In genomic region chr8:120270449-120270848, GRCm38 (mm10) we compare ENCODE assay signal across 9 mouse cellular contexts. TPM values are rescaled to one million over a fixed set of nuclear protein-coding genes. Genes with fewer than 3 reads are reported as not detected.
DNase-seq lines count a peak whose midpoint lies in the region; ATAC-seq and TF ChIP-seq lines count a peak whose summit lies in the region.
"Had no signal": no experiment of that assay in that cellular context is flagged by ENCODE, and none has a peak within 500 bp of the region (broad histone marks: within the 10 kb centered on the region; RNA-seq: fewer than 3 reads in every experiment).

No protein-coding gene starts in this region.

- peaks cover 38% of the 10 kb centered on the region for H3K27me3 ChIP-seq in midbrain, embryonic 10.5 days (ENCODE audit: low read depth, poor library complexity, severe bottlenecking)
- no peaks in the 10 kb centered on the region; the same call in none of the 2 replicates for H3K27me3 ChIP-seq in midbrain, embryonic 11.5 days (ENCODE audit: control insufficient read depth, insufficient read depth, low read length)
- peaks cover 23% of the 10 kb centered on the region; the same call in 1 of the 2 replicates for H3K27me3 ChIP-seq in forebrain, embryonic 12.5 days
- no peaks in the 10 kb centered on the region for H3K27me3 ChIP-seq in hindbrain, embryonic 15.5 days
- H3K27me3 ChIP-seq in thymus, adult 2 months (ENCODE audit: control insufficient read depth, insufficient read depth, low read length): no peaks in the 10 kb centered on the region

- TF ChIP-seq CTCF in thymus, adult 2 months (IDR thresholded peaks at IDR 0.05; ENCODE audit: borderline replicate concordance, control insufficient read depth, extremely low read depth, insufficient read depth, low read length, poor library complexity): no peak

- peak overlapping the region; percentile 59 for H3K27ac ChIP-seq in midbrain, embryonic 10.5 days (replicated peaks)
- no peak overlapping the region for H3K27ac ChIP-seq in midbrain, embryonic 11.5 days (ENCODE audit: low read depth, low read length)
- 0 out of 2 replicates have a peak overlapping the region, but pooled peaks have one; percentile 25 for H3K27ac ChIP-seq in forebrain, embryonic 12.5 days
- no peak overlapping the region for H3K27ac ChIP-seq in hindbrain, embryonic 15.5 days (replicated peaks)
- no peak overlapping the region for H3K27ac ChIP-seq in thymus, adult 2 months (ENCODE audit: control insufficient read depth, insufficient read depth, low read length)
- H3K27ac ChIP-seq: liver, embryonic 13.5 days had no signal

- no peak overlapping the region for H3K9ac ChIP-seq in midbrain, embryonic 11.5 days (ENCODE audit: low read length)
- H3K9ac ChIP-seq in forebrain, embryonic 12.5 days: no peak overlapping the region
- H3K9ac ChIP-seq in hindbrain, embryonic 15.5 days: no peak overlapping the region
- H3K9ac ChIP-seq: liver, embryonic 13.5 days had no signal

- H3K4me1 ChIP-seq in midbrain, embryonic 10.5 days: peaks cover 90% of the 10 kb centered on the region
- H3K4me1 ChIP-seq in midbrain, embryonic 11.5 days (ENCODE audit: control insufficient read depth, insufficient read depth, low read length): peaks cover 31% of the 10 kb centered on the region
- peaks cover 57% of the 10 kb centered on the region for H3K4me1 ChIP-seq in forebrain, embryonic 12.5 days
- H3K4me1 ChIP-seq in hindbrain, embryonic 15.5 days (replicated peaks): peaks cover 46% of the 10 kb centered on the region
- H3K4me1 ChIP-seq in thymus, adult 2 months (replicated peaks; ENCODE audit: control insufficient read depth, insufficient read depth, low read length): peaks cover 11% of the 10 kb centered on the region; the same call in 1 of the 2 replicates

- no peaks in the 10 kb centered on the region for H3K9me3 ChIP-seq in midbrain, embryonic 10.5 days (replicated peaks)
- H3K9me3 ChIP-seq in midbrain, embryonic 11.5 days (ENCODE audit: control insufficient read depth, low read length): no peaks in the 10 kb centered on the region
- no peaks in the 10 kb centered on the region for H3K9me3 ChIP-seq in forebrain, embryonic 12.5 days
- H3K9me3 ChIP-seq in hindbrain, embryonic 15.5 days: no peaks in the 10 kb centered on the region
- H3K9me3 ChIP-seq: liver, embryonic 13.5 days had no signal

- H3K36me3 ChIP-seq in midbrain, embryonic 10.5 days: no peaks in the 10 kb centered on the region
- H3K36me3 ChIP-seq in midbrain, embryonic 11.5 days (ENCODE audit: control insufficient read depth, insufficient read depth, low read length): no peaks in the 10 kb centered on the region
- H3K36me3 ChIP-seq in forebrain, embryonic 12.5 days (replicated peaks): no peaks in the 10 kb centered on the region
- H3K36me3 ChIP-seq in hindbrain, embryonic 15.5 days: no peaks in the 10 kb centered on the region
- no peaks in the 10 kb centered on the region for H3K36me3 ChIP-seq in thymus, adult 2 months (ENCODE audit: control insufficient read depth, insufficient read depth, low read length)
- H3K36me3 ChIP-seq: liver, embryonic 13.5 days had no signal

- no peak for DNase-seq in midbrain, embryonic 10.5 days (ENCODE audit: low spot score)
- DNase-seq in midbrain, embryonic 11.5 days (ENCODE audit: low spot score, missing footprints): no peak
- DNase-seq in adrenal gland, postnatal 36 days: peak; percentile 93
- DNase-seq in right cerebral cortex, postnatal 4 days: peak; percentile 59
- DNase-seq in thymus, adult 2 months: no peak
- no peak for DNase-seq in spleen, postnatal 14 days (ENCODE audit: low spot score in 2 of 2)
- DNase-seq: liver, embryonic 13.5 days had no signal

- no peak for TF ChIP-seq POLR2A in thymus, adult 2 months (IDR thresholded peaks at IDR 0.05; ENCODE audit: control insufficient read depth, extremely low read depth, insufficient read depth, low read length, poor library complexity)

- 86% methylated on average over 13 of the region's 13 CpGs for WGBS in midbrain, embryonic 10.5 days
- whole genome bisulfite sequencing in midbrain, embryonic 11.5 days: 82% methylated on average over 13 of the region's 13 CpGs
- 71% methylated on average over 13 of the region's 13 CpGs for WGBS in forebrain, embryonic 12.5 days
- 39% methylated on average over 13 of the region's 13 CpGs for WGBS in hindbrain, embryonic 15.5 days
- WGBS in thymus, adult 2 months: 40% methylated on average over 13 of the region's 13 CpGs

- no peak for ATAC-seq in midbrain, embryonic 11.5 days (ENCODE audit: low FRiP score)
- no peak for ATAC-seq in forebrain, embryonic 12.5 days (ENCODE audit: low FRiP score)
- ATAC-seq in hindbrain, embryonic 15.5 days (ENCODE audit: low FRiP score, low read depth): peak; percentile 59

- no peak overlapping the region for H3K4me3 ChIP-seq in midbrain, embryonic 10.5 days
- no peak overlapping the region for H3K4me3 ChIP-seq in midbrain, embryonic 11.5 days (ENCODE audit: low read depth, low read length)
- H3K4me3 ChIP-seq in forebrain, embryonic 12.5 days (replicated peaks): no peak overlapping the region
- no peak overlapping the region for H3K4me3 ChIP-seq in hindbrain, embryonic 15.5 days
- no peak overlapping the region for H3K4me3 ChIP-seq in thymus, adult 2 months (ENCODE audit: control insufficient read depth, insufficient read depth, low read length)
- H3K4me3 ChIP-seq: liver, embryonic 13.5 days had no signal

- H3K4me2 ChIP-seq in midbrain, embryonic 11.5 days: no peak overlapping the region
- no peak overlapping the region for H3K4me2 ChIP-seq in forebrain, embryonic 12.5 days
- H3K4me2 ChIP-seq in hindbrain, embryonic 15.5 days: no peak overlapping the region
- H3K4me2 ChIP-seq: liver, embryonic 13.5 days had no signal

RNA-seq across cellular contexts. Expression of gene Gse1, which starts 42.2 kb away (rescaled TPM):
- polyA plus RNA-seq in midbrain, embryonic 10.5 days (2016; fragmentation: Nextera tagmentation; extraction: Ambion mirVana): 12.7 and 15.6 TPM in 2 replicates
- polyA plus RNA-seq in midbrain, embryonic 11.5 days (2014; fragmentation: Nextera tagmentation; extraction: Ambion mirVana): 18.5 and 20.7 TPM in 2 replicates
- total RNA-seq in adrenal gland, postnatal 36 days (2021): 10 to 100 TPM; 25.9 to 30.2 TPM
- 20.4 and 27.0 TPM in 2 replicates for polyA plus RNA-seq in forebrain, embryonic 12.5 days (2016; fragmentation: Nextera tagmentation; extraction: Ambion mirVana)
- 15.4 and 20.1 TPM in 2 replicates for polyA plus RNA-seq in hindbrain, embryonic 15.5 days (2015; fragmentation: Nextera tagmentation; extraction: Ambion mirVana)
- polyA plus RNA-seq in thymus, adult 2 months (2012; rRNA removed): 202 and 226 TPM in 2 replicates

Comparison
In these comparisons a context has a peak if more than half of its experiments do, and no peak if none do; other contexts are left out.
1. H3K27ac ChIP-seq: peak in midbrain, embryonic 10.5 days (single experiment) and forebrain, embryonic 12.5 days (single experiment); none in midbrain, embryonic 11.5 days (single experiment), hindbrain, embryonic 15.5 days (single experiment) and thymus, adult 2 months (single experiment).
2. DNase-seq: peak in adrenal gland, postnatal 36 days (2 of 2) and right cerebral cortex, postnatal 4 days (single experiment); none in midbrain, embryonic 10.5 days (single experiment), midbrain, embryonic 11.5 days (single experiment), thymus, adult 2 months (single experiment) and spleen, postnatal 14 days (0 of 2).